Mouse (Mus musculus) central nervous system, embryonic 18 days (tissue): ENCODE results near the gene Csnk1g2. TPM values are rescaled to one million over a fixed set of nuclear protein-coding genes. Genes with fewer than 3 reads are reported as not detected.

ENCODE experiments used
- polyA plus RNA-seq: library from polyadenylated mRNA; depleted of rRNA; stranded (reverse); fragments of >200 nt; gene quantifications from 2 replicates; pipeline ENCODE4 v1.2.3, GENCODE M21; 2012; rRNA removed

The Csnk1g2 gene
- polyA plus RNA-seq, result 179 and 190 TPM in 2 replicates

GRCm38 (mm10) chr10:80622661-80623456, at the start of gene Csnk1g2:
Csnk1g2 (plus strand) TSS chr10:80622838.

GRCm38 (mm10) chr10:80577195-80578130, 45.2 kb upstream of the Csnk1g2 start, which contains the start of gene Klf16:
Klf16 (minus strand) TSS chr10:80577321.

GRCm38 (mm10) chr10:80589879-80590854, 32.5 kb upstream of the Csnk1g2 start, which contains the start of gene Abhd17a:
Abhd17a (minus strand) TSS chr10:80590341.

GRCm38 (mm10) chr10:80602698-80603325, 19.8 kb upstream of the Csnk1g2 start, which contains the start of the genes Scamp4 and Adat3:
Scamp4 (plus strand) TSS chr10:80602872.
Adat3 (plus strand) TSS chr10:80602880.

GRCm38 (mm10) chr10:80605721-80606120, 16.9 kb upstream of the Csnk1g2 start, which contains the start of gene Gm49322:
Gm49322 (plus strand) TSS chr10:80606021.

GRCm38 (mm10) chr10:80656863-80657623, 34.4 kb downstream of the Csnk1g2 start, which contains the start of gene Btbd2:
Btbd2 (minus strand) TSS chr10:80657071.

GRCm38 (mm10) chr10:80677942-80678436, 55.4 kb downstream of the Csnk1g2 start, which contains the start of gene Mknk2:
Mknk2 (minus strand) TSS chr10:80678112.

Other genes with a start within 250 kb of the Csnk1g2 start
- gene Mex3d, start 235.2 kb upstream of the Csnk1g2 start, polyA plus RNA-seq, result 72.2 and 76.7 TPM in 2 replicates
- 199 and 209 TPM in 2 replicates for gene Mbd3, start 223.3 kb upstream of the Csnk1g2 start, polyA plus RNA-seq
- 745 and 942 TPM in 2 replicates for gene Uqcr11, start 216.0 kb upstream of the Csnk1g2 start, polyA plus RNA-seq
- 60.4 and 61.6 TPM in 2 replicates for gene Tcf3, start 189.2 kb upstream of the Csnk1g2 start, polyA plus RNA-seq
- gene Onecut3, start 128.0 kb upstream of the Csnk1g2 start, polyA plus RNA-seq, result 1.8 and 1.9 TPM in 2 replicates
- gene Atp8b3, start 83.7 kb upstream of the Csnk1g2 start, polyA plus RNA-seq, result 0.56 TPM in 2 replicates
- gene Rexo1, start 61.3 kb upstream of the Csnk1g2 start, polyA plus RNA-seq, result 35.8 and 43.3 TPM in 2 replicates
- 16.9 and 17.9 TPM in 2 replicates for gene Klf16, start 45.5 kb upstream of the Csnk1g2 start, polyA plus RNA-seq
- 158 and 169 TPM in 2 replicates for gene Abhd17a, start 32.5 kb upstream of the Csnk1g2 start, polyA plus RNA-seq
- 48.0 and 52.2 TPM in 2 replicates for gene Scamp4, start 20.0 kb upstream of the Csnk1g2 start, polyA plus RNA-seq
- gene Adat3, start 20.0 kb upstream of the Csnk1g2 start, polyA plus RNA-seq, result 7.8 and 8.9 TPM in 2 replicates
- gene Gm49322, start 16.8 kb upstream of the Csnk1g2 start, polyA plus RNA-seq, result 3.7 and 4.2 TPM in 2 replicates
- 67.4 and 77.7 TPM in 2 replicates for gene Btbd2, start 34.2 kb downstream of the Csnk1g2 start, polyA plus RNA-seq
- 72.1 and 74.4 TPM in 2 replicates for gene Mknk2, start 55.3 kb downstream of the Csnk1g2 start, polyA plus RNA-seq
- gene Mob3a, start 79.1 kb downstream of the Csnk1g2 start, polyA plus RNA-seq, result 33.3 and 34.2 TPM in 2 replicates
- 82.4 and 83.5 TPM in 2 replicates for gene Izumo4, start 79.3 kb downstream of the Csnk1g2 start, polyA plus RNA-seq
- gene Ap3d1, start 119.4 kb downstream of the Csnk1g2 start, polyA plus RNA-seq, result 155 and 167 TPM in 2 replicates
- gene Dot1l, start 132.4 kb downstream of the Csnk1g2 start, polyA plus RNA-seq, result 28.5 and 36.1 TPM in 2 replicates
- 60.0 and 71.0 TPM in 2 replicates for gene Sf3a2, start 175.4 kb downstream of the Csnk1g2 start, polyA plus RNA-seq
- gene Plekhj1, start 175.8 kb downstream of the Csnk1g2 start, polyA plus RNA-seq, result 107 TPM in 2 replicates
- gene Amh, start 182.4 kb downstream of the Csnk1g2 start, polyA plus RNA-seq, result 1.5 and 1.9 TPM in 2 replicates
- 0.63 and 2.8 TPM in 2 replicates for gene Jsrp1, start 190.7 kb downstream of the Csnk1g2 start, polyA plus RNA-seq
- gene Oaz1, start 203.8 kb downstream of the Csnk1g2 start, polyA plus RNA-seq, result 634 and 715 TPM in 2 replicates
- gene Lingo3, start 221.2 kb downstream of the Csnk1g2 start, polyA plus RNA-seq, result 14.4 and 14.9 TPM in 2 replicates
- 352 and 380 TPM in 2 replicates for gene Lsm7, start 232.4 kb downstream of the Csnk1g2 start, polyA plus RNA-seq
- 111 and 118 TPM in 2 replicates for gene Sppl2b, start 232.4 kb downstream of the Csnk1g2 start, polyA plus RNA-seq
- gene Tmprss9, start 249.0 kb downstream of the Csnk1g2 start, polyA plus RNA-seq, result 0.26 and 0.32 TPM in 2 replicates